Comparison of ENCODE assay signal across 8 mouse cellular contexts in genomic region chr10:22273684-22274305, GRCm38 (mm10).
A peak's percentile ranks its signal among the peaks of the same experiment; 100 is the strongest.
DNase-seq lines count a peak whose midpoint lies in the region; ATAC-seq lines count a peak whose summit lies in the region.

No protein-coding gene starts in this region.

- no peak overlapping the region for H3K27ac ChIP-seq in kidney, embryonic 16.5 days (ENCODE audit: low read length)
- H3K27ac ChIP-seq in embryonic facial prominence, embryonic 12.5 days, result no peak overlapping the region
- H3K27ac ChIP-seq in limb, embryonic 11.5 days (replicated peaks; ENCODE audit: low read depth, low read length), result no peak overlapping the region
- no peak overlapping the region for H3K27ac ChIP-seq in neural tube, embryonic 15.5 days (replicated peaks)

- under 1% methylated on average over 41 of the region's 41 CpGs for WGBS in kidney, embryonic 16.5 days
- WGBS in embryonic facial prominence, embryonic 12.5 days, result under 1% methylated on average over 41 of the region's 41 CpGs
- 1% methylated on average over 41 of the region's 41 CpGs for WGBS in limb, embryonic 11.5 days
- under 1% methylated on average over 41 of the region's 41 CpGs for WGBS in neural tube, embryonic 15.5 days

- no peaks in the 10 kb centered on the region for H3K36me3 ChIP-seq in kidney, embryonic 16.5 days (ENCODE audit: insufficient read depth, low read length)
- H3K36me3 ChIP-seq in embryonic facial prominence, embryonic 12.5 days, result no peaks in the 10 kb centered on the region
- H3K36me3 ChIP-seq in limb, embryonic 11.5 days (ENCODE audit: control insufficient read depth, insufficient read depth, low read length), result no peaks in the 10 kb centered on the region
- H3K36me3 ChIP-seq in neural tube, embryonic 15.5 days, result no peaks in the 10 kb centered on the region

- H3K4me2 ChIP-seq in kidney, embryonic 16.5 days (replicated peaks; ENCODE audit: low read depth, low read length), result peak overlapping the region; percentile 91
- H3K4me2 ChIP-seq in embryonic facial prominence, embryonic 12.5 days (replicated peaks), result peak overlapping the region; percentile 90
- peak overlapping the region; percentile 77 for H3K4me2 ChIP-seq in limb, embryonic 11.5 days (ENCODE audit: low read depth, severe bottlenecking)
- H3K4me2 ChIP-seq in neural tube, embryonic 15.5 days, result peak overlapping the region; percentile 93

- H3K4me1 ChIP-seq in kidney, embryonic 16.5 days (ENCODE audit: insufficient read depth, low read length), result no peaks in the 10 kb centered on the region
- peaks cover 6% of the 10 kb centered on the region; the same call in 1 of the 2 replicates for H3K4me1 ChIP-seq in embryonic facial prominence, embryonic 12.5 days
- H3K4me1 ChIP-seq in limb, embryonic 11.5 days (ENCODE audit: control insufficient read depth, insufficient read depth, low read length), result no peaks in the 10 kb centered on the region
- H3K4me1 ChIP-seq in neural tube, embryonic 15.5 days, result peaks cover 15% of the 10 kb centered on the region

- peak overlapping the region; percentile 61 for H3K9ac ChIP-seq in kidney, embryonic 16.5 days (replicated peaks; ENCODE audit: low read length)
- peak overlapping the region; percentile 54 for H3K9ac ChIP-seq in embryonic facial prominence, embryonic 12.5 days
- H3K9ac ChIP-seq in limb, embryonic 11.5 days (ENCODE audit: low read length), result no peak overlapping the region
- H3K9ac ChIP-seq in neural tube, embryonic 15.5 days (replicated peaks), result 0 out of 2 replicates have a peak overlapping the region, but pooled peaks have one; percentile 7

- H3K9me3 ChIP-seq in kidney, embryonic 16.5 days (ENCODE audit: low read length), result no peaks in the 10 kb centered on the region
- H3K9me3 ChIP-seq in embryonic facial prominence, embryonic 12.5 days, result no peaks in the 10 kb centered on the region
- H3K9me3 ChIP-seq in limb, embryonic 11.5 days (ENCODE audit: control insufficient read depth, low read length), result no peaks in the 10 kb centered on the region
- no peaks in the 10 kb centered on the region for H3K9me3 ChIP-seq in neural tube, embryonic 15.5 days (replicated peaks)

- no peak; the same call in 1 of the 2 replicates for ATAC-seq in kidney, embryonic 16.5 days (ENCODE audit: low FRiP score, low TSS enrichment)
- no peak for ATAC-seq in embryonic facial prominence, embryonic 12.5 days (ENCODE audit: insufficient number of reproducible peaks, insufficient read depth, low FRiP score, low TSS enrichment)
- ATAC-seq in limb, embryonic 11.5 days (ENCODE audit: insufficient number of reproducible peaks, low FRiP score, low TSS enrichment, low read depth), result no peak
- 0 out of 2 replicates have a peak, but pooled peaks have one; percentile 19 for ATAC-seq in neural tube, embryonic 15.5 days (ENCODE audit: low FRiP score)

- no peak for DNase-seq in kidney, postnatal 14 days
- DNase-seq in limb, embryonic 11.5 days (ENCODE audit: low spot score), result peak; percentile 52
- no peak for DNase-seq in right cerebral cortex, postnatal 14 days
- no peak for DNase-seq in right cerebral cortex, adult 2 months (ENCODE audit: low spot score in 2 of 2)
- no peak for DNase-seq in left cerebral cortex, adult 9 months (ENCODE audit: low spot score in 2 of 2)

- H3K27me3 ChIP-seq in kidney, embryonic 16.5 days (ENCODE audit: insufficient read depth, low read length), result no peaks in the 10 kb centered on the region
- peaks cover 15% of the 10 kb centered on the region for H3K27me3 ChIP-seq in embryonic facial prominence, embryonic 12.5 days
- H3K27me3 ChIP-seq in limb, embryonic 11.5 days (ENCODE audit: control insufficient read depth, insufficient read depth, low read length), result peaks cover 9% of the 10 kb centered on the region
- H3K27me3 ChIP-seq in neural tube, embryonic 15.5 days (replicated peaks), result peaks cover 8% of the 10 kb centered on the region; the same call in 1 of the 2 replicates

- H3K4me3 ChIP-seq in kidney, embryonic 16.5 days (ENCODE audit: low read length), result peak overlapping the region; percentile 57
- peak overlapping the region; percentile 49 for H3K4me3 ChIP-seq in embryonic facial prominence, embryonic 12.5 days
- peak overlapping the region; percentile 42 for H3K4me3 ChIP-seq in limb, embryonic 11.5 days (ENCODE audit: low read depth, low read length)
- H3K4me3 ChIP-seq in neural tube, embryonic 15.5 days (replicated peaks), result peak overlapping the region; percentile 46
